Mouse (Mus musculus) left cerebral cortex, adult 2 months (tissue): ENCODE results near the gene Nsmf. TPM values are rescaled to one million over a fixed set of nuclear protein-coding genes. Genes with fewer than 3 reads are reported as not detected.
A peak's percentile ranks its signal among the peaks of the same experiment; 100 is the strongest.

Experiments used
- DNase-seq, 2 experiments: peaks; one replicate each; pipeline ENCODE4 v3.0.0; 2021 to 2022; ENCODE audit warnings: low spot score in 2 of 2, mixed read lengths in 1 of 2; ENCODE audit errors: extremely low spot score in 1 of 2
- H3K27ac ChIP-seq: fragments of 200-600 bp; 2 replicates; pipeline ENCODE4 v1.8.1; 2022
- H3K4me3 ChIP-seq: fragments of 200-600 bp; 2 replicates; pipeline ENCODE4 v1.8.1; 2022
- CTCF ChIP-seq: fragments of 200-600 bp; IDR thresholded peaks from 2 replicates; pipeline ENCODE4 v1.8.1; 2022; ENCODE audit warnings: antibody characterized with exemption, mild to moderate bottlenecking, moderate library complexity
- intact Hi-C: fragments of 180-260 bp; cut with DNase I; formaldehyde crosslinking; loops from one replicate; pipeline ENCODE4 v1.15.1; 2025
- microRNA-seq, 2 experiments: library from miRNA; unstranded; fragments of <30 nt; microRNA quantifications; one replicate each; pipeline ENCODE4 v1.2.0; 2021
- total RNA-seq, 2 experiments: library from RNA; stranded (reverse); gene quantifications; 2 replicates each; pipeline ENCODE4 v1.2.3; 2021

The Nsmf gene
- total RNA-seq, 2 experiments from 2014 or later = 442 to 471 TPM

GRCm38 (mm10) chr2:25094785-25095108 is 40.6 kb downstream of the Nsmf start:
- no peak for DNase-seq
- TF ChIP-seq CTCF = no peak
- H3K27ac ChIP-seq = no peak overlapping the region
- H3K4me3 ChIP-seq = no peak overlapping the region
- intact Hi-C loops = no loop called here

GRCm38 (mm10) chr2:25095109-25095850 is 41.1 kb downstream of the Nsmf start, which contains the start of gene Noxa1:
Noxa1 (minus strand) TSS chr2:25095149.
- intact Hi-C loops = no loop called here
- no peak for DNase-seq
- H3K4me3 ChIP-seq = no peak within 1 kb of the TSS
- H3K27ac ChIP-seq = no peak within 1 kb of the TSS
- no peak for TF ChIP-seq CTCF

GRCm38 (mm10) chr2:25098005-25098615 is 44.0 kb downstream of the Nsmf start:
- TF ChIP-seq CTCF = no peak
- peak overlapping the region; percentile 40 for H3K27ac ChIP-seq

GRCm38 (mm10) chr2:25098956-25099355 is 44.8 kb downstream of the Nsmf start:
- peak; percentile 55 for TF ChIP-seq CTCF
- H3K4me3 ChIP-seq = no peak overlapping the region
- H3K27ac ChIP-seq = peak overlapping the region; percentile 40; the same call in 1 of the 2 replicates
- DNase-seq = peak in 1 of 2 experiments; percentile 30
- intact Hi-C loops = loop anchor here (1.0 to 2.0 kb wide), 2 partner anchors 58 to 87 kb away; no protein-coding TSS in a partner anchor

More at GRCm38 (mm10) chr2:25098005-25098615, 44.0 kb downstream of the Nsmf start:
- no peak overlapping the region for H3K4me3 ChIP-seq
- no peak for DNase-seq
- intact Hi-C loops = loop anchor here (2.0 kb wide), 1 partner anchor 59 kb away; no protein-coding TSS in a partner anchor

- H3K27ac ChIP-seq = no peak overlapping the region
- H3K4me3 ChIP-seq = no peak overlapping the region
- TF ChIP-seq CTCF = no peak
- DNase-seq = no peak
- intact Hi-C loops = loop anchor here (1.0 to 2.0 kb wide), 2 partner anchors 57 to 87 kb away; no protein-coding TSS in a partner anchor
Observed at GRCm38 (mm10) chr2:25099703-25100102, 45.5 kb downstream of the Nsmf start.

GRCm38 (mm10) chr2:25104122-25104521 is 50.0 kb downstream of the Nsmf start:
- intact Hi-C loops = no loop called here
- no peak overlapping the region for H3K4me3 ChIP-seq
- no peak for DNase-seq
- TF ChIP-seq CTCF = no peak; the same call in 1 of the 2 replicates
- H3K27ac ChIP-seq = no peak overlapping the region

GRCm38 (mm10) chr2:25106045-25106444 is 51.9 kb downstream of the Nsmf start:
- DNase-seq = no peak
- TF ChIP-seq CTCF = no peak

GRCm38 (mm10) chr2:25109487-25109886 is 55.3 kb downstream of the Nsmf start:
- no peak for TF ChIP-seq CTCF

More at GRCm38 (mm10) chr2:25106045-25106444, 51.9 kb downstream of the Nsmf start:
- no peak overlapping the region for H3K4me3 ChIP-seq
- no peak overlapping the region for H3K27ac ChIP-seq
- intact Hi-C loops = no loop called here

GRCm38 (mm10) chr2:25110505-25111183 is 56.5 kb downstream of the Nsmf start:
- no peak for DNase-seq
- intact Hi-C loops = no loop called here
- TF ChIP-seq CTCF = no peak
- Histone ChIP-seq H3K4me3 (no peak overlapping the region), H3K27ac (no peak overlapping the region)

More at GRCm38 (mm10) chr2:25109487-25109886, 55.3 kb downstream of the Nsmf start:
- no peak overlapping the region for H3K4me3 ChIP-seq
- intact Hi-C loops = no loop called here
- no peak for DNase-seq
- H3K27ac ChIP-seq = no peak overlapping the region

GRCm38 (mm10) chr2:25111184-25111791 is 57.1 kb downstream of the Nsmf start:
- DNase-seq = no peak
- no peak overlapping the region for H3K4me3 ChIP-seq
- intact Hi-C loops = no loop called here
- H3K27ac ChIP-seq = no peak overlapping the region
- no peak for TF ChIP-seq CTCF

Small RNA genes lying within 50 kb of the gene (microRNA-seq; reads per million reads assigned to microRNA genes)
- 0 reads per million in 2 experiments for gene Gm24328
- gene Mir7664 = 0 to 0.24 reads per million in 2 experiments

Other genes starting within 250 kb of the Nsmf start
- 10 to 100 TPM; 53.1 to 59.4 TPM for gene Ehmt1, start 134.7 kb upstream of the Nsmf start, total RNA-seq
- gene Arrdc1, start 119.1 kb upstream of the Nsmf start, total RNA-seq = 10 to 100 TPM; 17.1 to 18.2 TPM
- gene Zmynd19, start 104.6 kb upstream of the Nsmf start, total RNA-seq = 10 to 100 TPM; 36.8 to 37.9 TPM
- gene Dph7, start 92.0 kb upstream of the Nsmf start, total RNA-seq = 10 to 100 TPM; 29.7 to 32.4 TPM
- gene Mrpl41, start 79.3 kb upstream of the Nsmf start, total RNA-seq = 10 to 100 TPM; 70.3 to 76.3 TPM
- gene Pnpla7, start 78.3 kb upstream of the Nsmf start, total RNA-seq = 10 to 100 TPM; 22.0 to 22.2 TPM
- gene Entpd8, start 25.9 kb downstream of the Nsmf start, total RNA-seq = not detected
- gene Noxa1, start 40.8 kb downstream of the Nsmf start, total RNA-seq = not detected
- 10 to 100 TPM; 20.2 to 21.7 TPM for gene Nrarp, start 126.4 kb downstream of the Nsmf start, total RNA-seq
- gene Tor4a, start 142.5 kb downstream of the Nsmf start, total RNA-seq = 1 to 10 TPM; 2.0 to 2.2 TPM
- gene Nelfb, start 157.1 kb downstream of the Nsmf start, total RNA-seq = 10 to 100 TPM; 53.4 to 64.3 TPM
- not detected for gene Stpg3, start 160.3 kb downstream of the Nsmf start, total RNA-seq
- gene Fam166a, start 164.4 kb downstream of the Nsmf start, total RNA-seq = not detected
- gene Tubb4b, start 170.3 kb downstream of the Nsmf start, total RNA-seq = 100 to 1,000 TPM; 317 to 329 TPM
- not detected for gene Slc34a3, start 180.0 kb downstream of the Nsmf start, total RNA-seq
- not detected for gene Rnf224, start 182.4 kb downstream of the Nsmf start, total RNA-seq
- 100 to 1,000 TPM; 249 to 270 TPM for gene Rnf208, start 187.9 kb downstream of the Nsmf start, total RNA-seq
- gene Cysrt1, start 188.1 kb downstream of the Nsmf start, total RNA-seq = not detected
- 1 to 10 TPM; 1.4 to 2.7 TPM for gene AL732309.1, start 192.5 kb downstream of the Nsmf start, total RNA-seq
- 10 to 100 TPM; 35.6 to 41.6 TPM for gene Tmem203, start 201.1 kb downstream of the Nsmf start, total RNA-seq
- gene Tprn, start 208.3 kb downstream of the Nsmf start, total RNA-seq = 10 to 100 TPM; 20.9 to 21.8 TPM
- 10 to 100 TPM; 65.6 to 65.9 TPM for gene Ssna1, start 218.1 kb downstream of the Nsmf start, total RNA-seq
- gene Anapc2, start 218.1 kb downstream of the Nsmf start, total RNA-seq = 10 to 100 TPM; 87.1 to 90.3 TPM
- gene Tmem210, start 233.8 kb downstream of the Nsmf start, total RNA-seq = not detected
- gene Lrrc26, start 235.6 kb downstream of the Nsmf start, total RNA-seq = not detected